17 mouse cellular contexts compared by ENCODE assay signal in genomic region chr7:112439846-112440245, GRCm38 (mm10). TPM values are rescaled to one million over a fixed set of nuclear protein-coding genes. Genes with fewer than 3 reads are reported as not detected.
"Had no signal": no experiment of that assay in that cellular context is flagged by ENCODE, and none has a peak within 500 bp of the region (broad histone marks: within the 10 kb centered on the region; RNA-seq: fewer than 3 reads in every experiment).

No protein-coding gene starts in this region.

- H3K27ac ChIP-seq: left cerebral cortex, adult 2 months; limb, embryonic 10.5 days; liver, embryonic 13.5 days; macrophage; midbrain, embryonic 15.5 days; neural tube, embryonic 12.5 days had no signal

- H3K4me2 ChIP-seq: liver, embryonic 13.5 days; midbrain, embryonic 11.5 days; midbrain, embryonic 15.5 days; neural tube, embryonic 12.5 days had no signal

- DNase-seq: kidney, adult 9 months; kidney, postnatal 10 days; kidney, postnatal 4 days; liver, embryonic 13.5 days; liver, postnatal 0 days; right cerebral cortex, postnatal 4 days; spleen, adult 18-20 months; thymus, postnatal 36 days had no signal

- ATAC-seq: inflammation-experienced regulatory T-cells, adult 6 months; intestine, postnatal 0 days; liver, postnatal 0 days; midbrain, embryonic 15.5 days had no signal

- H3K9ac ChIP-seq: liver, embryonic 13.5 days; liver, postnatal 0 days; midbrain, embryonic 15.5 days; neural tube, embryonic 12.5 days had no signal

- H3K27me3 ChIP-seq: liver, embryonic 13.5 days; midbrain, embryonic 15.5 days; neural tube, embryonic 12.5 days had no signal

- H3K36me3 ChIP-seq: liver, embryonic 13.5 days; midbrain, embryonic 15.5 days had no signal

- H3K4me1 ChIP-seq: megakaryocyte, embryonic 14.5 days had no signal

- H3K4me3 ChIP-seq: left cerebral cortex, adult 2 months; limb, embryonic 10.5 days; liver, embryonic 13.5 days; megakaryocyte, embryonic 14.5 days; midbrain, embryonic 15.5 days; neural tube, embryonic 12.5 days had no signal

- H3K9me3 ChIP-seq: limb, embryonic 10.5 days; liver, embryonic 13.5 days; megakaryocyte, embryonic 14.5 days; midbrain, embryonic 15.5 days had no signal

RNA-seq across cellular contexts. Expression of gene Parva, which starts 12.5 kb away (rescaled TPM):
- polyA plus RNA-seq: inflammation-experienced regulatory T-cells, adult 6 months had no signal
